Mouse (Mus musculus) megakaryocyte progenitor cell, adult 5-6 weeks (primary cell): ENCODE results near the gene Usp35. TPM values are rescaled to one million over a fixed set of nuclear protein-coding genes. Genes with fewer than 3 reads are reported as not detected.

Source experiments
- ATAC-seq: replicated peaks from 2 replicates; pipeline ENCODE4 v1.8.0; 2016; ENCODE audit warnings: mild to moderate bottlenecking, moderate TSS enrichment, inconsistent platforms; ENCODE audit not compliant: poor library complexity
- total RNA-seq, 2 experiments: library from RNA; stranded (forward) in 1 of 2; stranded (reverse) in 1 of 2; fragments of 157-497, 149-512 nt in 1 of 2; fragments of 200-1000 nt in 1 of 2; gene quantifications; 2 replicates each; pipeline versions ENCODE4 v1.2.3 to v1.2.4; 2015 to 2017

Usp35 gene
- total RNA-seq, 2 experiments from 2014 or later = 0.05 TPM; not detected in 1

- no peak for ATAC-seq
Measured at GRCm38 (mm10) chr7:97317706-97318105, 14.1 kb downstream of the Usp35 start.

GRCm38 (mm10) chr7:97315656-97316055 lies 16.2 kb downstream of the Usp35 start:
- no peak for ATAC-seq

- no peak for ATAC-seq
Measured at GRCm38 (mm10) chr7:97314646-97315045, 17.2 kb downstream of the Usp35 start.

GRCm38 (mm10) chr7:97313364-97313995 lies 18.3 kb downstream of the Usp35 start:
- ATAC-seq = no peak

- no peak for ATAC-seq
Measured at GRCm38 (mm10) chr7:97312856-97313255, 19.0 kb downstream of the Usp35 start.

- no peak for ATAC-seq
Measured at GRCm38 (mm10) chr7:97312196-97312595, 19.6 kb downstream of the Usp35 start.

- ATAC-seq = no peak
Measured at GRCm38 (mm10) chr7:97311620-97312019, 20.2 kb downstream of the Usp35 start.

GRCm38 (mm10) chr7:97310341-97310635 lies 21.5 kb downstream of the Usp35 start:
- ATAC-seq = no peak

- no peak for ATAC-seq
Measured at GRCm38 (mm10) chr7:97309461-97310340, 22.1 kb downstream of the Usp35 start.

GRCm38 (mm10) chr7:97307546-97307945 lies 24.3 kb downstream of the Usp35 start:
- ATAC-seq = no peak

- no peak for ATAC-seq
Measured at GRCm38 (mm10) chr7:97306813-97307212, 25.0 kb downstream of the Usp35 start.

- no peak for ATAC-seq
Measured at GRCm38 (mm10) chr7:97305206-97305605, 26.6 kb downstream of the Usp35 start.

- no peak for ATAC-seq
Measured at GRCm38 (mm10) chr7:97304471-97304870, 27.3 kb downstream of the Usp35 start.

- ATAC-seq = no peak
Measured at GRCm38 (mm10) chr7:97303614-97304013, 28.2 kb downstream of the Usp35 start.

GRCm38 (mm10) chr7:97302876-97303275 lies 28.9 kb downstream of the Usp35 start:
- no peak for ATAC-seq

GRCm38 (mm10) chr7:97302261-97302660 lies 29.6 kb downstream of the Usp35 start:
- ATAC-seq = no peak

GRCm38 (mm10) chr7:97301321-97301720 lies 30.5 kb downstream of the Usp35 start:
- no peak for ATAC-seq

GRCm38 (mm10) chr7:97300914-97301313 lies 30.9 kb downstream of the Usp35 start:
- peak; percentile 49 for ATAC-seq

- no peak for ATAC-seq
Measured at GRCm38 (mm10) chr7:97298943-97299342, 32.9 kb downstream of the Usp35 start.

- ATAC-seq = no peak
Measured at GRCm38 (mm10) chr7:97298279-97298678, 33.5 kb downstream of the Usp35 start.

GRCm38 (mm10) chr7:97297466-97297865 lies 34.4 kb downstream of the Usp35 start:
- ATAC-seq = peak; percentile 93

- no peak for ATAC-seq
Measured at GRCm38 (mm10) chr7:97296986-97297385, 34.8 kb downstream of the Usp35 start.
